19 mouse cellular contexts compared by ENCODE assay signal in genomic region chr10:81489941-81490340, GRCm38 (mm10). TPM values are rescaled to one million over a fixed set of nuclear protein-coding genes. Genes with fewer than 3 reads are reported as not detected.
DNase-seq lines count a peak whose midpoint lies in the region; ATAC-seq and TF ChIP-seq lines count a peak whose summit lies in the region.
"Had no signal": no experiment of that assay in that cellular context is flagged by ENCODE, and none has a peak within 500 bp of the region (broad histone marks: within the 10 kb centered on the region; RNA-seq: fewer than 3 reads in every experiment).

No protein-coding gene starts in this region.

- DNase-seq in heart, adult 11 months: peak; percentile 90
- no peak for DNase-seq in heart, adult 18-20 months
- DNase-seq: adrenal gland, adult 8-10 months; adrenal gland, postnatal 14 days; adrenal gland, postnatal 36 days; B cell, adult 2 months; cerebellum, adult 9-10 months had no signal

- no peak for ATAC-seq in megakaryocyte, adult 5-6 weeks (ENCODE audit: poor library complexity, severe bottlenecking)
- ATAC-seq: activated CD4-positive, CD25-positive, alpha-beta regulatory T cell, adult 4 months; CD4-positive, CD25-positive, alpha-beta regulatory T cell, adult 4 months; forebrain, embryonic 13.5 days; forebrain, embryonic 15.5 days; Patski had no signal

- peaks cover 90% of the 10 kb centered on the region for H3K36me3 ChIP-seq in megakaryocyte, embryonic 14.5 days (replicated peaks; ENCODE audit: low read length)
- peaks cover 10% of the 10 kb centered on the region for H3K36me3 ChIP-seq in myocyte (ENCODE audit: control insufficient read depth, insufficient read depth)

- H3K4me3 ChIP-seq in megakaryocyte, embryonic 14.5 days (replicated peaks): peak overlapping the region; percentile 15
- H3K4me3 ChIP-seq in myocyte: no peak overlapping the region
- H3K4me3 ChIP-seq: embryonic facial prominence, embryonic 10.5 days; embryonic facial prominence, embryonic 12.5 days; forebrain, embryonic 13.5 days; forebrain, embryonic 15.5 days had no signal

- H3K4me2 ChIP-seq in myocyte (ENCODE audit: low read depth): no peak overlapping the region
- H3K4me2 ChIP-seq: embryonic facial prominence, embryonic 12.5 days; forebrain, embryonic 13.5 days; forebrain, embryonic 15.5 days had no signal

- H3K79me2 ChIP-seq in myocyte (ENCODE audit: control insufficient read depth, insufficient read depth): peaks cover 14% of the 10 kb centered on the region

- no peaks in the 10 kb centered on the region for H3K27me3 ChIP-seq in megakaryocyte, embryonic 14.5 days (replicated peaks)
- no peaks in the 10 kb centered on the region for H3K27me3 ChIP-seq in myocyte (ENCODE audit: control insufficient read depth, insufficient read depth, insufficient read length)
- H3K27me3 ChIP-seq: CH12.LX; embryonic facial prominence, embryonic 12.5 days; forebrain, embryonic 13.5 days; forebrain, embryonic 15.5 days; Patski had no signal

- H3ac ChIP-seq in myocyte (ENCODE audit: control insufficient read depth, insufficient read length): no peak overlapping the region

- no peaks in the 10 kb centered on the region for H3K9me3 ChIP-seq in megakaryocyte, embryonic 14.5 days
- H3K9me3 ChIP-seq: embryonic facial prominence, embryonic 10.5 days; embryonic facial prominence, embryonic 12.5 days; forebrain, embryonic 13.5 days; forebrain, embryonic 15.5 days; G1E had no signal

- H3K4me1 ChIP-seq in megakaryocyte, embryonic 14.5 days: peaks cover 61% of the 10 kb centered on the region

- TF ChIP-seq POLR2A in myocyte (IDR thresholded peaks at IDR 0.05; ENCODE audit: insufficient read length, low read depth): peak; percentile 34

TF ChIP-seq in myocyte, 11 proteins besides CTCF, POLR2A, EP300 and RAD21:
- TF ChIP-seq REST (IDR thresholded peaks at IDR 0.05; ENCODE audit: insufficient read depth, insufficient read length): no peak
- TF ChIP-seq E2F4 (IDR thresholded peaks at IDR 0.05; ENCODE audit: insufficient read depth): no peak
- TF ChIP-seq TCF3 (IDR thresholded peaks at IDR 0.05; ENCODE audit: insufficient read length, low read depth): no peak
- TF ChIP-seq SRF (IDR thresholded peaks at IDR 0.05; ENCODE audit: control insufficient read depth, insufficient read length, low read depth): no peak

RNA-seq across cellular contexts. Expression of gene Ncln, which starts 6.3 kb away (rescaled TPM):
- total RNA-seq in heart, adult 18-20 months (2021): 10 to 100 TPM; 61.9 to 64.3 TPM
- polyA plus RNA-seq in megakaryocyte, embryonic 14.5 days (2012; ENCODE audit: insufficient read depth, low replicate concordance): 145 and 508 TPM in 2 replicates
- 55.8 and 62.8 TPM in 2 replicates for total RNA-seq in megakaryocyte, adult 5-6 weeks (2015)
- 72.4 and 76.3 TPM in 2 replicates for total RNA-seq in megakaryocyte, adult 5-6 weeks (2017)
- polyA plus RNA-seq in myocyte (2012; fragmentation: generic; extraction: Trizol): 153 TPM

RNA-seq across cellular contexts. Expression of gene Celf5, which starts 7.4 kb away (rescaled TPM):
- total RNA-seq in heart, adult 18-20 months (2021): under 1 TPM; 0.17 to 0.21 TPM
- polyA plus RNA-seq in megakaryocyte, embryonic 14.5 days (2012; ENCODE audit: insufficient read depth, low replicate concordance): 1.3 and 3.3 TPM in 2 replicates
- not detected in 2 replicates for total RNA-seq in megakaryocyte, adult 5-6 weeks (2015)
- 0.24 TPM in 1 of 2 replicates, not detected in the other for total RNA-seq in megakaryocyte, adult 5-6 weeks (2017)
- 0.37 TPM for polyA plus RNA-seq in myocyte (2012; fragmentation: generic; extraction: Trizol)

RNA-seq across cellular contexts. Expression of gene S1pr4, which starts 10.0 kb away (rescaled TPM):
- 1 to 10 TPM; 1.2 to 2.8 TPM for total RNA-seq in heart, adult 18-20 months (2021)
- 7.4 and 9.1 TPM in 2 replicates for polyA plus RNA-seq in megakaryocyte, embryonic 14.5 days (2012; ENCODE audit: insufficient read depth, low replicate concordance)
- total RNA-seq in megakaryocyte, adult 5-6 weeks (2015): 22.8 and 23.9 TPM in 2 replicates
- total RNA-seq in megakaryocyte, adult 5-6 weeks (2017): 28.1 and 29.3 TPM in 2 replicates
- polyA plus RNA-seq in myocyte (2012; fragmentation: generic; extraction: Trizol): not detected

RNA-seq across cellular contexts. Expression of gene Gna15, which starts 34.1 kb away (rescaled TPM):
- 1 to 10 TPM; 1.4 to 1.5 TPM for total RNA-seq in heart, adult 18-20 months (2021)
- polyA plus RNA-seq in megakaryocyte, embryonic 14.5 days (2012; ENCODE audit: insufficient read depth, low replicate concordance): 31.7 and 48.4 TPM in 2 replicates
- total RNA-seq in megakaryocyte, adult 5-6 weeks (2015): 34.3 and 35.9 TPM in 2 replicates
- 31.5 and 42.4 TPM in 2 replicates for total RNA-seq in megakaryocyte, adult 5-6 weeks (2017)
- polyA plus RNA-seq in myocyte (2012; fragmentation: generic; extraction: Trizol): not detected
- polyA plus RNA-seq: Patski had no signal

RNA-seq across cellular contexts. Expression of gene Nfic, which starts 34.5 kb away (rescaled TPM):
- 10 to 100 TPM; 91.0 to 93.4 TPM for total RNA-seq in heart, adult 18-20 months (2021)
- polyA plus RNA-seq in megakaryocyte, embryonic 14.5 days (2012; ENCODE audit: insufficient read depth, low replicate concordance): 184 and 257 TPM in 2 replicates
- total RNA-seq in megakaryocyte, adult 5-6 weeks (2015): 51.4 and 54.5 TPM in 2 replicates
- 6.2 and 8.6 TPM in 2 replicates for total RNA-seq in megakaryocyte, adult 5-6 weeks (2017)
- polyA plus RNA-seq in myocyte (2012; fragmentation: generic; extraction: Trizol): 115 TPM

Comparison
In these comparisons a context has a peak if more than half of its experiments do, and no peak if none do; other contexts are left out.
1. RNA of gene S1pr4, which starts 10.0 kb away (total RNA-seq): 22.8 to 29.3 TPM in megakaryocyte, adult 5-6 weeks; 1.2 to 2.8 TPM in heart, adult 18-20 months; every median in the first group is over 4 times any median in the second.